Mouse (Mus musculus) erythroblast, adult 5-6 weeks (primary cell): Measurements from ENCODE around the gene Cdnf. TPM values are rescaled to one million over a fixed set of nuclear protein-coding genes. Genes with fewer than 3 reads are reported as not detected.

Experiments used
- total RNA-seq, 2 experiments: library from RNA; stranded (forward) in 1 of 2; stranded (reverse) in 1 of 2; fragments of 150-400 nt in 1 of 2; fragments of 200-764, 138-1000 nt in 1 of 2; gene quantifications; 2 replicates each; pipeline versions ENCODE4 v1.2.3 to v1.2.4; 2015 to 2017; ENCODE audit warnings: low replicate concordance in 2 of 2

Cdnf gene
- total RNA-seq, 2 experiments from 2014 or later, result 1.0 TPM; not detected in 1

Other genes starting within 250 kb of the Cdnf start
- gene Nmt2, start 228.8 kb upstream of the Cdnf start, total RNA-seq (2015; ENCODE audit: low replicate concordance), result 3.3 and 4.8 TPM in 2 replicates
- gene Nmt2, start 228.8 kb upstream of the Cdnf start, total RNA-seq (2017; ENCODE audit: low replicate concordance), result 5.7 and 7.8 TPM in 2 replicates
- gene Rpp38, start 180.4 kb upstream of the Cdnf start, total RNA-seq (2015; ENCODE audit: low replicate concordance), result 5.6 and 6.5 TPM in 2 replicates
- gene Rpp38, start 180.4 kb upstream of the Cdnf start, total RNA-seq (2017; ENCODE audit: low replicate concordance), result 1.7 and 2.4 TPM in 2 replicates
- gene Acbd7, start 176.9 kb upstream of the Cdnf start, total RNA-seq (2015; ENCODE audit: low replicate concordance), result not detected in 2 replicates
- not detected in 2 replicates for gene Acbd7, start 176.9 kb upstream of the Cdnf start, total RNA-seq (2017; ENCODE audit: low replicate concordance)
- gene Olah, start 115.8 kb upstream of the Cdnf start, total RNA-seq (2015; ENCODE audit: low replicate concordance), result not detected in 2 replicates
- not detected in 2 replicates for gene Olah, start 115.8 kb upstream of the Cdnf start, total RNA-seq (2017; ENCODE audit: low replicate concordance)
- not detected in 2 replicates for gene Meig1, start 90.4 kb upstream of the Cdnf start, total RNA-seq (2015; ENCODE audit: low replicate concordance)
- gene Meig1, start 90.4 kb upstream of the Cdnf start, total RNA-seq (2017; ENCODE audit: low replicate concordance), result not detected in 2 replicates
- 10.2 and 14.8 TPM in 2 replicates for gene Dclre1c, start 88.9 kb upstream of the Cdnf start, total RNA-seq (2015; ENCODE audit: low replicate concordance)
- 7.7 and 11.7 TPM in 2 replicates for gene Dclre1c, start 88.9 kb upstream of the Cdnf start, total RNA-seq (2017; ENCODE audit: low replicate concordance)
- 4.0 and 14.2 TPM in 2 replicates for gene Suv39h2, start 38.0 kb upstream of the Cdnf start, total RNA-seq (2015; ENCODE audit: low replicate concordance)
- gene Suv39h2, start 38.0 kb upstream of the Cdnf start, total RNA-seq (2017; ENCODE audit: low replicate concordance), result 4.2 and 8.6 TPM in 2 replicates
- gene Gm45902, start 240 bp upstream of the Cdnf start, total RNA-seq (2015; ENCODE audit: low replicate concordance), result 0.58 and 1.7 TPM in 2 replicates
- 2.6 and 8.9 TPM in 2 replicates for gene Gm45902, start 240 bp upstream of the Cdnf start, total RNA-seq (2017; ENCODE audit: low replicate concordance)
- 16.7 and 19.0 TPM in 2 replicates for gene Hspa14, start 216 bp upstream of the Cdnf start, total RNA-seq (2015; ENCODE audit: low replicate concordance)
- gene Hspa14, start 216 bp upstream of the Cdnf start, total RNA-seq (2017; ENCODE audit: low replicate concordance), result 39.8 and 47.8 TPM in 2 replicates
- gene Fam107b, start 57.5 kb downstream of the Cdnf start, total RNA-seq (2015; ENCODE audit: low replicate concordance), result 180 and 207 TPM in 2 replicates
- gene Fam107b, start 57.5 kb downstream of the Cdnf start, total RNA-seq (2017; ENCODE audit: low replicate concordance), result 121 and 136 TPM in 2 replicates